Mouse (Mus musculus) olfactory bulb, adult 2 months (tissue): ENCODE data around the gene Ndufa4.

ENCODE experiments used
- CTCF ChIP-seq: fragments of 200-500 bp; IDR thresholded peaks from 2 replicates; pipeline ENCODE4 v1.5.1; 2012; ENCODE audit warnings: low read depth, mild to moderate bottlenecking, low read length, moderate library complexity; ENCODE audit not compliant: insufficient read depth
- POLR2A ChIP-seq: fragments of 200-500 bp; IDR thresholded peaks from 2 replicates; pipeline ENCODE4 v1.6.1; 2012; ENCODE audit warnings: mild to moderate bottlenecking, low read depth, low read length, moderate library complexity; ENCODE audit not compliant: insufficient read depth

DNA sequence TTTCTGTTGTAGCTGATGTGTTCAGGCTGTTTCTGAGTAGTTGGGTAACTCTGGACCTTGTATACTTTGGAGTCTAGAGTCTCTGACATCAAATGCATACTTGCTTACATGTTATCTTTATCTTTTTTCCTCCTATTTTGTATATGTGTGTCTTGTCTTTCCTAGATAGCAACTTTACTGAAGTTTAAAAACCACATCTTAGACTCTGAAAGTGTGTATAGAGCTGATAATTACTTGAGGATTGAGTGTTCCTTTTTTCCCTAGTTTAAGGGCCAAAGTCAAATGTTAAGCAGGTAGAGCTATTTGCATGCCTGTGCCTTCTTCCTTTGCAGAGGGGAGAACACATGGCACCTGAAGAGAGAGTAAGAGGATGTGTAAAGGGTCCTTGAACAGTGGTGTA, 33.6 kb upstream of the Ndufa4 start:
- no peak for TF ChIP-seq CTCF
- TF ChIP-seq POLR2A, result no peak
